Mouse (Mus musculus) ES-Bruce4 (cell line): ENCODE measurements around the gene Cadm2. TPM values are rescaled to one million over a fixed set of nuclear protein-coding genes. Genes with fewer than 3 reads are reported as not detected.

Experiments
- H3K27ac ChIP-seq: 2 replicates; pipeline ENCODE4 v1.5.1; 2012; ENCODE audit warnings: low read length, inconsistent platforms; ENCODE audit not compliant: insufficient read depth
- H3K27me3 ChIP-seq: 2 replicates; pipeline ENCODE4 v1.6.1; 2012; ENCODE audit warnings: mild to moderate bottlenecking, low read length, inconsistent platforms; ENCODE audit not compliant: control insufficient read depth, poor library complexity, insufficient read depth, severe bottlenecking
- H3K36me3 ChIP-seq: 2 replicates; pipeline ENCODE4 v1.6.1; 2012; ENCODE audit warnings: inconsistent platforms, mild to moderate bottlenecking, low read length, moderate library complexity; ENCODE audit not compliant: control insufficient read depth, poor library complexity, insufficient read depth, severe bottlenecking
- H3K4me1 ChIP-seq: one replicate; pipeline ENCODE4 v1.8.1; 2011; ENCODE audit warnings: low read length; ENCODE audit not compliant: control insufficient read depth, insufficient read depth
- H3K4me3 ChIP-seq: 2 replicates; pipeline ENCODE4 v1.5.1; 2011; ENCODE audit warnings: low read depth, mild to moderate bottlenecking, low read length
- H3K9ac ChIP-seq: 2 replicates; pipeline ENCODE4 v1.6.1; 2012; ENCODE audit warnings: low read depth, mild to moderate bottlenecking, inconsistent platforms; ENCODE audit not compliant: poor library complexity, severe bottlenecking
- H3K9me3 ChIP-seq: replicated peaks from 2 replicates; pipeline ENCODE4 v1.6.1; 2012; ENCODE audit warnings: mild to moderate bottlenecking, low read length, inconsistent platforms; ENCODE audit not compliant: control insufficient read depth, poor library complexity, insufficient read depth, severe bottlenecking
- CTCF ChIP-seq: IDR thresholded peaks from one replicate; pipeline ENCODE4 v1.8.1; 2011; ENCODE audit warnings: low read depth, low read length
- EP300 ChIP-seq: IDR thresholded peaks from 2 replicates; pipeline ENCODE4 v1.6.1; 2011; ENCODE audit warnings: low read depth, low read length; ENCODE audit not compliant: insufficient read depth
- POLR2A ChIP-seq: IDR thresholded peaks from one replicate; pipeline ENCODE4 v1.8.1; 2011; ENCODE audit warnings: low read length; ENCODE audit not compliant: insufficient read depth
- polyA plus RNA-seq: library from polyadenylated mRNA; stranded (reverse); fragments of >200 nt; gene quantifications from 2 replicates; pipeline ENCODE4 v1.2.4, GENCODE M21; 2011; ENCODE audit warnings: low read depth; ENCODE audit not compliant: missing spikeins, insufficient read depth, insufficient read length

Gene Cadm2
- polyA plus RNA-seq, 1 experiment = 1.6 TPM

DNA sequence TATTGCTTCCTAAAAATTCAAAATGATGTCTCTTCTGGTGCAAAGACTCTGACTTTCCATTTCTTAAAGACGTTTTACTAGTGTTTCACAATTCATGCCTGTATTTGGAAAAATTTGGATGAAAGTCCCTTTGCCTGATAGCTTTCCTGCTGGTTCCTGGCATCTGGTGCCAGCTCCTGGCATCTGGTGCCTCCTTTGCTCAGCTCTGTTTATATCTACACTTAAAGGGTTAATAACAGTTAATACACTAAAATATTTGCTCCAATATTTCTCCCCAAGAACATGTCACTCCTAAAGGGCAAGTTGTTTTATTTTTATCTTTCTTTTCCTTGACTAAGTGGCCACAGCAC lies 969.7 kb downstream of the Cadm2 start:
- Histone ChIP-seq H3K4me3 (no peak overlapping the region), H3K27ac (no peak overlapping the region), H3K9me3 (no peaks in the 10 kb centered on the region), H3K27me3 (no peaks in the 10 kb centered on the region), H3K9ac (no peak overlapping the region), H3K36me3 (no peaks in the 10 kb centered on the region), H3K4me1 (no peaks in the 10 kb centered on the region)
- TF ChIP-seq CTCF (no peak), POLR2A (no peak), EP300 (no peak)

- no peak for TF ChIP-seq CTCF
- TF ChIP-seq POLR2A = no peak
- no peak for TF ChIP-seq EP300
- H3K27me3 ChIP-seq = no peaks in the 10 kb centered on the region
- H3K9ac ChIP-seq = no peak overlapping the region
- H3K4me1 ChIP-seq = no peaks in the 10 kb centered on the region
- no peaks in the 10 kb centered on the region for H3K36me3 ChIP-seq
- no peak overlapping the region for H3K27ac ChIP-seq
- H3K9me3 ChIP-seq = no peaks in the 10 kb centered on the region
- no peak overlapping the region for H3K4me3 ChIP-seq
Measured at GRCm38 (mm10) chr16:66650348-66651012, 970.2 kb downstream of the Cadm2 start.

DNA sequence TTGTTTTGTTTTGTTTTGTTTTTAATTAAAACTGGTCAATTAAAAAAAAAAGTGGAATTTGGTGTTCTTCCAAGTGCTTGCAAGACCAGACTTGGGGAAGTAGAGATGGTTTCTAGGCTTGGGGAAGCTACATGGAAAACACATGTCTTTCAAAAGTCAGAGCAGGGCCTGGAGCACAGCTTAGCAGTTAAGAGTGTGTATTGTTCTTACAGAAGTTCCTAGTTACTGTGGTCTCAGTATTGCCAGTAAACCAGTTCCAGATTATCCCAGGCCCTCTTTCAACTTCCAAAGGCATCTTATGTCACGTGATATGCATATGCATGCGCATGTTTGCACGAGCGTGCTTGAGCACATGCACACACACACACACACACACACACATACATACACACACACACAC lies 972.9 kb downstream of the Cadm2 start:
- Histone ChIP-seq H3K9me3 (no peaks in the 10 kb centered on the region), H3K4me3 (no peak overlapping the region), H3K27ac (no peak overlapping the region), H3K36me3 (no peaks in the 10 kb centered on the region), H3K4me1 (no peaks in the 10 kb centered on the region), H3K27me3 (no peaks in the 10 kb centered on the region; the same call in 1 of the 2 replicates), H3K9ac (no peak overlapping the region)
- no peak for TF ChIP-seq POLR2A
- TF ChIP-seq CTCF = no peak
- TF ChIP-seq EP300 = no peak

DNA sequence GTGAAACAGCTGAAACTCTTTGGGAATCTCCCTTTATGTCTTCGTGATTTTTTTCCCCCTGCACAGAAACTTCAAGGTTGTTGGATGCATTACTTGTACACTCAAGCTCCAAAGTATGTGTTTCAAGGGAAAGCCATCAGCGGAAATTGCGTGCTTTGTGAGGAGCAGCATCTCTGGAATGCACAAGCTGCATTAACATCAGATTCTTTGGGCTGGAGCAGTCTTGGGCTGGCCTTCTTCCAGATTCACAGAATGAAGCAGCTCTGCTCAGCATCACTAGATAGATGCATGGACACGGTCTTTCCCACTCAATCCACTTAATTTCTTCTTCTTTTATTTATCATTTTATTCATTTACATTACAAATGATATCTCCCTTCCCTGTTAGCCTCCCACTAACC lies 977.1 kb downstream of the Cadm2 start:
- H3K9ac ChIP-seq = no peak overlapping the region
- H3K4me1 ChIP-seq = no peaks in the 10 kb centered on the region
- no peaks in the 10 kb centered on the region; the same call in 1 of the 2 replicates for H3K27me3 ChIP-seq
- H3K36me3 ChIP-seq = no peaks in the 10 kb centered on the region
- no peak overlapping the region for H3K4me3 ChIP-seq
- H3K27ac ChIP-seq = no peak overlapping the region
- no peaks in the 10 kb centered on the region for H3K9me3 ChIP-seq
- no peak for TF ChIP-seq POLR2A

GRCm38 (mm10) chr16:66627527-66627926 lies 993.2 kb downstream of the Cadm2 start:
- H3K27ac ChIP-seq = no peak overlapping the region
- no peak overlapping the region for H3K4me3 ChIP-seq
- no peaks in the 10 kb centered on the region for H3K9me3 ChIP-seq
- no peak overlapping the region for H3K9ac ChIP-seq
- no peaks in the 10 kb centered on the region for H3K27me3 ChIP-seq
- H3K4me1 ChIP-seq = no peaks in the 10 kb centered on the region
- H3K36me3 ChIP-seq = no peaks in the 10 kb centered on the region
- no peak for TF ChIP-seq CTCF
- no peak for TF ChIP-seq POLR2A
- TF ChIP-seq EP300 = no peak

DNA sequence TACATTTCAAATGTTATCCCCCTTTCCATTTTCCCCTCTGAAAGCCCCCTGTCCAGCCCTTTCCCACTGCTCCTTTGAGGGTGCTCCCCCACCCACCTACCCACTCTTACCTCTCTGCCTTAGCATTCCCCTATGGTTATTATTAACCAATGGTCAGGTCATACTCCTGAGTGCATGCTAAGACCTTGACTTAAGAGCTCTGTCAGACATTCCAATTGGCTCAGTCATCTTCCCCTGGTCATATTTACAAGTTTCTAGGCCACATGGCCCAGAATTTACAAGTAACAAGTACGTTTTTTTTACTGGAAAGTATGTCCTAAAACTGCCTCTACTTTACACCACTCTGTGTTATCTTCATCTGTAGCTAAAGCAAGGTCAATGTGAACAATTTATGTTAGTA lies 998.3 kb downstream of the Cadm2 start:
- H3K9ac ChIP-seq = no peak overlapping the region
- no peaks in the 10 kb centered on the region for H3K4me1 ChIP-seq
- TF ChIP-seq CTCF (no peak), POLR2A (no peak), EP300 (no peak)
- no peak overlapping the region for H3K4me3 ChIP-seq
- no peak overlapping the region for H3K27ac ChIP-seq
- H3K27me3 ChIP-seq = no peaks in the 10 kb centered on the region
- H3K9me3 ChIP-seq = no peaks in the 10 kb centered on the region
- no peaks in the 10 kb centered on the region for H3K36me3 ChIP-seq

- Histone ChIP-seq H3K9ac (no peak overlapping the region), H3K27ac (no peak overlapping the region), H3K9me3 (no peaks in the 10 kb centered on the region), H3K4me1 (no peaks in the 10 kb centered on the region), H3K4me3 (no peak overlapping the region), H3K36me3 (no peaks in the 10 kb centered on the region), H3K27me3 (no peaks in the 10 kb centered on the region; the same call in 1 of the 2 replicates)
- TF ChIP-seq CTCF = no peak
- no peak for TF ChIP-seq POLR2A
- TF ChIP-seq EP300 = no peak
Measured at GRCm38 (mm10) chr16:66612624-66613023, 1008.1 kb downstream of the Cadm2 start.
